Mouse (Mus musculus): ENCODE measurements around the gene Slc35g3. TPM values are rescaled to one million over a fixed set of nuclear protein-coding genes. Genes with fewer than 3 reads are reported as not detected.
"Not testable (repeated sequence)": the region's sequence is repeated elsewhere in the genome, so short reads cannot be mapped to it uniquely, and the experiment has no call there.

Slc35g3 gene
- polyA plus RNA-seq, 1 experiment from 2014 or later = not detected

GRCm38 (mm10) chr11:69757303-69758089 lies 4.3 kb downstream of the Slc35g3 start:
- DNase-seq (ENCODE audit: low spot score) (no peak), ATAC-seq (replicated peaks; ENCODE audit: low FRiP score, low TSS enrichment, low read depth) (no peak)
- WGBS = 40% methylated on average over 9 of the region's 9 CpGs
- H3K27me3 ChIP-seq (replicated peaks; ENCODE audit: control insufficient read depth, insufficient read depth, low read length) = no peaks in the 10 kb centered on the region
- peak overlapping the region; percentile 93 for H3K4me2 ChIP-seq (ENCODE audit: low read length)
- peaks cover 41% of the 10 kb centered on the region for H3K4me1 ChIP-seq (replicated peaks; ENCODE audit: control insufficient read depth, insufficient read depth, low read length)
- peak overlapping the region; percentile 56 for H3K4me3 ChIP-seq (ENCODE audit: low read depth, low read length)
- H3K36me3 ChIP-seq (ENCODE audit: control insufficient read depth, insufficient read depth, low read length) = no peaks in the 10 kb centered on the region
- no peaks in the 10 kb centered on the region for H3K9me3 ChIP-seq (ENCODE audit: control insufficient read depth, low read length)
- H3K27ac ChIP-seq (ENCODE audit: low read depth) = peak overlapping the region; percentile 99
- H3K9ac ChIP-seq (ENCODE audit: low read length) = peak overlapping the region; percentile 89

- no peaks in the 10 kb centered on the region for H3K27me3 ChIP-seq (replicated peaks; ENCODE audit: control insufficient read depth, insufficient read depth, low read length)
- ATAC-seq (replicated peaks; ENCODE audit: low FRiP score, low TSS enrichment, low read depth) (no peak), DNase-seq (ENCODE audit: low spot score) (no peak)
- no peaks in the 10 kb centered on the region for H3K9me3 ChIP-seq (ENCODE audit: control insufficient read depth, low read length)
- peaks cover 4% of the 10 kb centered on the region; the same call in 1 of the 2 replicates for H3K36me3 ChIP-seq (ENCODE audit: control insufficient read depth, insufficient read depth, low read length)
- peak overlapping the region; percentile 93; the same call in 1 of the 2 replicates for H3K4me2 ChIP-seq (ENCODE audit: low read length)
- peaks cover 34% of the 10 kb centered on the region for H3K4me1 ChIP-seq (replicated peaks; ENCODE audit: control insufficient read depth, insufficient read depth, low read length)
- 53% methylated on average over 3 of the region's 3 CpGs for WGBS
- no peak overlapping the region for H3K4me3 ChIP-seq (ENCODE audit: low read depth, low read length)
- H3K27ac ChIP-seq (ENCODE audit: low read depth) = no peak overlapping the region
- H3K9ac ChIP-seq (ENCODE audit: low read length) = no peak overlapping the region
These were observed 7.1 kb downstream of the Slc35g3 start for GRCm38 (mm10) chr11:69754701-69755100.

GRCm38 (mm10) chr11:69754233-69754632 lies 7.5 kb downstream of the Slc35g3 start:
- H3K9ac ChIP-seq (ENCODE audit: low read length) = no peak overlapping the region
- no peak overlapping the region for H3K4me2 ChIP-seq (ENCODE audit: low read length)
- no peak for ATAC-seq (replicated peaks; ENCODE audit: low FRiP score, low TSS enrichment, low read depth)
- no peak for DNase-seq (ENCODE audit: low spot score)
- H3K36me3 ChIP-seq (ENCODE audit: control insufficient read depth, insufficient read depth, low read length) = peaks cover 4% of the 10 kb centered on the region; the same call in 1 of the 2 replicates
- H3K4me1 ChIP-seq (replicated peaks; ENCODE audit: control insufficient read depth, insufficient read depth, low read length) = peaks cover 32% of the 10 kb centered on the region
- WGBS = 91% methylated on average over 5 of the region's 5 CpGs
- no peaks in the 10 kb centered on the region for H3K9me3 ChIP-seq (ENCODE audit: control insufficient read depth, low read length)
- no peak overlapping the region for H3K4me3 ChIP-seq (ENCODE audit: low read depth, low read length)
- H3K27me3 ChIP-seq (replicated peaks; ENCODE audit: control insufficient read depth, insufficient read depth, low read length) = no peaks in the 10 kb centered on the region
- no peak overlapping the region for H3K27ac ChIP-seq (ENCODE audit: low read depth)

GRCm38 (mm10) chr11:69752686-69753085 lies 9.1 kb downstream of the Slc35g3 start:
- Histone ChIP-seq H3K4me1 (replicated peaks; ENCODE audit: control insufficient read depth, insufficient read depth, low read length) (peaks cover 32% of the 10 kb centered on the region), H3K27me3 (replicated peaks; ENCODE audit: control insufficient read depth, insufficient read depth, low read length) (no peaks in the 10 kb centered on the region), H3K27ac (ENCODE audit: low read depth) (no peak overlapping the region), H3K9me3 (ENCODE audit: control insufficient read depth, low read length) (no peaks in the 10 kb centered on the region), H3K9ac (ENCODE audit: low read length) (no peak overlapping the region), H3K4me3 (ENCODE audit: low read depth, low read length) (no peak overlapping the region), H3K4me2 (ENCODE audit: low read length) (no peak overlapping the region), H3K36me3 (ENCODE audit: control insufficient read depth, insufficient read depth, low read length) (peaks cover 11% of the 10 kb centered on the region)
- no peak for DNase-seq (ENCODE audit: low spot score)
- ATAC-seq (replicated peaks; ENCODE audit: low FRiP score, low TSS enrichment, low read depth) = no peak

- DNase-seq (ENCODE audit: low spot score) (no peak), ATAC-seq (replicated peaks; ENCODE audit: low FRiP score, low TSS enrichment, low read depth) (no peak)
These were observed 10.1 kb downstream of the Slc35g3 start for GRCm38 (mm10) chr11:69751635-69752034.

GRCm38 (mm10) chr11:69731408-69731807 lies 30.4 kb downstream of the Slc35g3 start:
- WGBS = 81% methylated on average over 2 of the region's 3 CpGs
- peaks cover 34% of the 10 kb centered on the region for H3K36me3 ChIP-seq (ENCODE audit: control insufficient read depth, insufficient read depth, low read length)
- not testable (repeated sequence) for H3K9me3 ChIP-seq (ENCODE audit: control insufficient read depth, low read length); H3K27me3 ChIP-seq (replicated peaks; ENCODE audit: control insufficient read depth, insufficient read depth, low read length); H3K27ac ChIP-seq (ENCODE audit: low read depth); DNase-seq (ENCODE audit: low spot score); ATAC-seq (replicated peaks; ENCODE audit: low FRiP score, low TSS enrichment, low read depth); H3K9ac ChIP-seq (ENCODE audit: low read length); H3K4me2 ChIP-seq (ENCODE audit: low read length); H3K4me3 ChIP-seq (ENCODE audit: low read depth, low read length); H3K4me1 ChIP-seq (replicated peaks; ENCODE audit: control insufficient read depth, insufficient read depth, low read length)

More at GRCm38 (mm10) chr11:69751635-69752034, 10.1 kb downstream of the Slc35g3 start:
- Histone ChIP-seq H3K27me3 (replicated peaks; ENCODE audit: control insufficient read depth, insufficient read depth, low read length) (no peaks in the 10 kb centered on the region), H3K9ac (ENCODE audit: low read length) (no peak overlapping the region), H3K4me3 (ENCODE audit: low read depth, low read length) (no peak overlapping the region), H3K9me3 (ENCODE audit: control insufficient read depth, low read length) (no peaks in the 10 kb centered on the region), H3K4me1 (replicated peaks; ENCODE audit: control insufficient read depth, insufficient read depth, low read length) (peaks cover 26% of the 10 kb centered on the region), H3K4me2 (ENCODE audit: low read length) (no peak overlapping the region), H3K36me3 (ENCODE audit: control insufficient read depth, insufficient read depth, low read length) (peaks cover 22% of the 10 kb centered on the region), H3K27ac (ENCODE audit: low read depth) (no peak overlapping the region)
- 73% methylated on average over 3 of the region's 3 CpGs for WGBS

GRCm38 (mm10) chr11:69729063-69729462 lies 32.7 kb downstream of the Slc35g3 start:
- Histone ChIP-seq H3K27me3 (replicated peaks; ENCODE audit: control insufficient read depth, insufficient read depth, low read length) (no peaks in the 10 kb centered on the region), H3K4me3 (ENCODE audit: low read depth, low read length) (no peak overlapping the region), H3K36me3 (ENCODE audit: control insufficient read depth, insufficient read depth, low read length) (peaks cover 10% of the 10 kb centered on the region), H3K27ac (ENCODE audit: low read depth) (no peak overlapping the region), H3K4me2 (ENCODE audit: low read length) (no peak overlapping the region), H3K9ac (ENCODE audit: low read length) (no peak overlapping the region), H3K9me3 (ENCODE audit: control insufficient read depth, low read length) (no peaks in the 10 kb centered on the region), H3K4me1 (replicated peaks; ENCODE audit: control insufficient read depth, insufficient read depth, low read length) (no peaks in the 10 kb centered on the region)
- ATAC-seq (replicated peaks; ENCODE audit: low FRiP score, low TSS enrichment, low read depth) = no peak
- peak; percentile 68 for DNase-seq (ENCODE audit: low spot score)
- WGBS = 22% methylated on average over 3 of the region's 3 CpGs

- no peak overlapping the region for H3K27ac ChIP-seq (ENCODE audit: low read depth)
- H3K4me2 ChIP-seq (ENCODE audit: low read length) = no peak overlapping the region
- no peak for DNase-seq (ENCODE audit: low spot score)
- WGBS = 34% methylated on average over 5 of the region's 5 CpGs
- ATAC-seq (replicated peaks; ENCODE audit: low FRiP score, low TSS enrichment, low read depth) = no peak
- no peaks in the 10 kb centered on the region for H3K4me1 ChIP-seq (replicated peaks; ENCODE audit: control insufficient read depth, insufficient read depth, low read length)
- H3K9ac ChIP-seq (ENCODE audit: low read length) = no peak overlapping the region
- H3K27me3 ChIP-seq (replicated peaks; ENCODE audit: control insufficient read depth, insufficient read depth, low read length) = no peaks in the 10 kb centered on the region
- no peaks in the 10 kb centered on the region for H3K9me3 ChIP-seq (ENCODE audit: control insufficient read depth, low read length)
- H3K36me3 ChIP-seq (ENCODE audit: control insufficient read depth, insufficient read depth, low read length) = no peaks in the 10 kb centered on the region
- H3K4me3 ChIP-seq (ENCODE audit: low read depth, low read length) = no peak overlapping the region
These were observed 35.8 kb downstream of the Slc35g3 start for GRCm38 (mm10) chr11:69725951-69726350.

- Histone ChIP-seq H3K4me2 (ENCODE audit: low read length) (no peak overlapping the region), H3K27ac (ENCODE audit: low read depth) (no peak overlapping the region), H3K9ac (ENCODE audit: low read length) (no peak overlapping the region), H3K4me3 (ENCODE audit: low read depth, low read length) (no peak overlapping the region), H3K4me1 (replicated peaks; ENCODE audit: control insufficient read depth, insufficient read depth, low read length) (no peaks in the 10 kb centered on the region), H3K27me3 (replicated peaks; ENCODE audit: control insufficient read depth, insufficient read depth, low read length) (no peaks in the 10 kb centered on the region), H3K9me3 (ENCODE audit: control insufficient read depth, low read length) (no peaks in the 10 kb centered on the region), H3K36me3 (ENCODE audit: control insufficient read depth, insufficient read depth, low read length) (no peaks in the 10 kb centered on the region)
- ATAC-seq (replicated peaks; ENCODE audit: low FRiP score, low TSS enrichment, low read depth) = no peak
- 50% methylated on average over 2 of the region's 2 CpGs for WGBS
- DNase-seq (ENCODE audit: low spot score) = no peak
These were observed 38.7 kb downstream of the Slc35g3 start for GRCm38 (mm10) chr11:69723074-69723473.

Measured in intestine, embryonic 14.5 days (tissue).